Mouse (Mus musculus): Measurements from ENCODE around the gene Nr5a2.

Nr5a2 gene

DNA sequence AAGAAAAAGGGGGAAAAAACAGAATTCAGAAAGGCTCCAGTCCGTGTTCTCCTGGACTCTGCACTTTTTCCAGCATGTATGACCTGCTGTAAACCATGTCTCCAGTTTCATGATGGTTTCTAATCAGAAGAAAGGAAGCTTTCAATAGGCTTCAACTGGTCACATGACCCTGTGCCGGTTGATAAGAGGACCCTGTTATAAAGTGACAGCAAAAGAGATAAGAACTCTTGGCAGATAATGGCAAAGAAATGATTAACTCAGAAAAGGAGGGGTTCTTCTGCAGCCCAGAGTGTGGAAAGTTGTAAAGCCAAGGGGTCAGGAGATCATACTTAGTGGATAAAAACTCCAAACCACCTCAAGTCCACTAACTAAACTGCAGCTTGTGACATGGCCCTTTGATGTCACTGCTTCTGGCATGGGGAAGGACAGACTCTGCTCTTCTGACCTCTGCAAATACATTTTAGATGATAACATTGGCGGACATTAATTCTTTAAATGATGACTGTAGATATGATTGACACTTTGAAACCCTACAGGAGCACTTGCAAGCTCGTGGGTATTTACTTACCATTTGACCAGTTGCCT, at the start of gene Nr5a2:
Gene Nr5a2 (minus strand): TSS at position 21 of the 585 bp plus-strand sequence.
- no peak for DNase-seq (ENCODE audit: low spot score)

DNA sequence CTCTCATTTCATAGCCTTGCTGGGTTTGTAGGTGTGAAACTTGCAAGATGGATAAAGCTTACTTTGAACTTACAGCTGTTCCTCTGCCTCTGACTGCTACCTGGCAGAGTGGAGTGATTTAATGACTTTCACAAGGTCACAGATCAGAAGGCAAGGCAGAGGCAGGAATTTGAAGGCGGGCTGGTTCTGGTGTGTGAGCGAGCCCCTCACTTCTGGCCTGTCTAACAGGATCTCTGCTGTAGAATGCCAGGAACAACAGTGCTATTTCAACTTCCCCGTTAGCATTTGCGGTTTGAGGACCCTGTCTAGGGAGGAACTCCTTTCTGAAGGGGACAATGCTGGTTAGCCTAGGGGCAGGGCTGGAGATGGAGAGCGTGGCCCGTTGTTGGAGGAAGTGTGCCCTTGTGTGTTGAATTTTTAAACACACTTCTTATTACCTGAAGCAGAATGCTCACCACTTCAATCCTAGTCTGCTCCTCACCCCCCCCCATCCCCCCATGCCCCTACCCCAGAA, 48.5 kb upstream of the Nr5a2 start:
- no peak for DNase-seq (ENCODE audit: low spot score)

DNA sequence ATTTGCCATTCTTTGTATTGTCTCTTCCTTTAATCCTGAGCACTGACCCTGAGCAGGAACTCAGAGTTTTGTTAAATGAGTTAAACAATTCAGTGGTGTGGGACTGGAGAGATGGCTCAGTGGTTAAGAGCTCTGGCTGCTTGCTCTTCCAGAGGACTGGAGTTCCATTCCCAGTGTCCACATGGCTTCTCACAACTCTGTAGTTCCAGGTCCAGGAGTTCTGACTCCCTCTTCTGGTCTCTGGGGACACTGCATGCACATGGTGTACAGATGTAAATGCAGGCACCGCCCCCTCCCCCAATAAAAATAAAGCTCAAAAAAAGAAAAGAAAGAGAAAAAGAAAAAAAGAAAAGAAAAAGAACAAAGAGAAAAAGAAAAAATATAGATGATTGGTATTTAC, 43.6 kb upstream of the Nr5a2 start:
- no peak for DNase-seq (ENCODE audit: low spot score)

DNA sequence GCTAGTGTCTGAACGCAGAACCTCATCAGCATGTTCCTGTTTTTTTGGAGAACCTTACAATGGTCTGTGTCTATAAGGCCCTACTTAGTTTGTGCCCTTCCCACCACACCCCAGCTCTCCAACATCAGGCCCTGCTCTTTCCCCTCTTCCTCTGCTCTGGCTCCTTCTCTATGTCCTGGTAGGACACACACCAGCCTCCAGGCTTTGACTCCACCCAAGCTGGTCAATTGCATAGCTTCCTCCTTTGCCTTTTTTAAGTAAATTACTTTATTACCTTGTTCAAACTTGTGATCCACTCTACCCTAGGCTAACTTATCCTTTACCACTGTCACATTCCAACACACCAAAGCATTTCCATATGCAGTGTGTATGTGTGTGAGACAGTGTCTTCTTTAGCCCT, 42.9 kb upstream of the Nr5a2 start:
- DNase-seq (ENCODE audit: low spot score) = no peak

DNA sequence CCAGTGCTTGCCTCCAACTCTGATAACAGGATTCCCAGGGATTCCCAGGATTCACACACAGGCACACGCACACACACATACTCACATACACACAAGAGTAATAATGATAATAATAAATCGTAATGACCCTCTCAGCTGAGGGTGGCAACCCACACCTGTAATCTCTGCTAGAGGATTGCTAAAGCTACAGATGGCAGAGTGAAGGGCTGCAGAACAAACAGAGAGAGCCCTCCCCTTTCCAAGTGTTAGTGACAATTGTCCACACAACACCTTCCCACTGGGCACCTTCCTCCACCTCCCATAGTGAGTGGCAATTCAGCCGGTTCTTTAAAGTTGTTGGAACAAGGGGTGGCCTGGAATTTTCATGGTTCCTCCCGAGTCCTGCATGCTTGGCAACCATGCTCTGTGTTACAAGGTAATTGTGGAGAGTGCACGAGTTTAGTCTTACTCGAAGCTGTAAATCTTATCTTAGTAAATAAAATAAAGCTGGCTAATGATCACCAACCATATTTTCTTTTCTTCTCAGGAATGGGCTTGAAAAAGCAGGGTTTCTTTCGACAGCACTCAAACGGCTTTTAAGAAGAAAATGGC, 31.6 kb upstream of the Nr5a2 start:
- no peak for DNase-seq (ENCODE audit: low spot score)

DNA sequence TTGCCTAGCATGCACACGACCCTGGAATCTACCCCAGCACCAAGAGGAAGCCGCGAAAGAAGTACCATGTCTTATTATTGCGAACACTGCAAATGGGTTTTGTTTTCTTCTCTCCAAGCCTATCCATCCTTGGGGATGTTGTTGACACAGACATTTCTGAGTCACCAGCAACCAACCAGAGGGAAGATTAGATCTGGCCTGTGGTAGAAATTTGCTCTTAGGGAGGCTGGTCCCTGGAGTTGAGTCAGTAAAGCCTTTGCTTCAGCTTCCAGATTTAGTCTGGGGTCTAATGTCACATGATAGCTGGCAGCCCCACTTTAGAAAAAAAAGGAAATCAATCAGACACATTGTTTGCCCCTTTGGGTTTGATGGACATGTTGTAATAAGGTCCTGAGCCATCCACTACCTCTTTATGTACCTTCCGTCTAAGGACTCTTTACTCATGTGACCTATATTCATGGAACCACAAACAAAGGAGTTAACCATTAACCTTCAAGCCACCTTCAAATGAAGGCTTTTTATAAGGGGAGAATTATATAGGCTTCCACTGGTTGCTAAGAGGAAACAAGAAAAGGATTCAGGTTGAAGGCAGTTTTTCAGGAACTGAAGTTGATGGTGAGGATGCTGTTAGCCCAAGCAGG, 20.1 kb upstream of the Nr5a2 start:
- no peak for DNase-seq (ENCODE audit: low spot score)

DNA sequence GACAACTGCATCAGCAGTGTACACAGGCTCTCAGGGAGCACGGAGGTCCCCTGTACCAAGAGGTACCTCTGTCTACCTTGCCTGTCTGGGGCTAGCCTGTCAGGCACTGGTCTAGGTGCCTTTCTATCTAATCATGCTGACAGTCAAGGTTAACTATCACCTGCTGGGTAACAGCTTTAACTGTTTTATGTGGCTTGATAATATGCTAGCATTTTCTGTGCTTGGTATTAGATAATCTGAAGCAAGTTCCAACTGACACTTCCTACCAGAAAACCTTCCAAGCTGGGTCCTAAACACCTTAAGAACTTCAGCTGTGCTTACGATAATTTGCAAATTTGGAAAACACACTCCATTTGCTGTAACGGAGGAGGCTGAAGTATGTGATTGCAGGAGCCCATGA, 17.6 kb upstream of the Nr5a2 start:
- no peak for DNase-seq (ENCODE audit: low spot score)

DNA sequence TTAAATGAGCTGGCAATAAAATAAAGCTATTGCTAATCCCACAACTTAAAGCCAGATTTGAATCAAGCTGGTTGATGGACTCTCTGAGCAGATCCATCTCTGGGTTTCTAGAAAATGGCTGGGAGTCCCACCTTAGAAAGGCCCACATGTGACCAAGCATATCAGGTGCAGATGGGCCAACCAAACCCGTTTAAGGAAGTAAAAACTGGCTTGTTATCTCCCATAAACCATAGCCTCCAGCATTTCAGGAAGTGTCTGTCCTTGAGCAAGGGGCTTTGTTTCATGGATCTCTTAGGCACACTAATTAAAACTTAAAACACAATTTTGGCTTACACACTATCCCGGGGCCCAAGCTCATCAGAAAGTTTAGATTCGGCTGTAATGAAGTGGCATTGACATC, 13.8 kb upstream of the Nr5a2 start:
- DNase-seq (ENCODE audit: low spot score) = no peak

DNA sequence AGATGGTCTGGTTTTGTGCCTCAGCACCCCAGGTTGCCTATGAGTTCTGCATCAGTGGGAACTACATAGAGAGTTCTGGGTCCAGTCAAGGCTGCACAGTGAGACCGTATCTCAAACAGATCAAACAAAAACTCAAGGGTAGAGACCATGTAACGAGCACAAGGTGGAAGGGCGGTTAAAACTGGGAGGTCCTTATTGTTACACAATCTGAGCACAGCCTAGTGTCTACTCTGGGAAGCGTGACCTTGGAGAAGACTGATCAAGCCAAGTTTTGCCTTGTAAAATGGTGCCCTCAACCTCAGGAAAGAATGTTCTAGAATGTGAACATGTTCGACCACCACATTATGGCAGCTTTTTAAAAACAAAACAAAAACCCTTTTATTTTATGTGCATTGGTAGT, 12.8 kb upstream of the Nr5a2 start:
- no peak for DNase-seq (ENCODE audit: low spot score)

DNA sequence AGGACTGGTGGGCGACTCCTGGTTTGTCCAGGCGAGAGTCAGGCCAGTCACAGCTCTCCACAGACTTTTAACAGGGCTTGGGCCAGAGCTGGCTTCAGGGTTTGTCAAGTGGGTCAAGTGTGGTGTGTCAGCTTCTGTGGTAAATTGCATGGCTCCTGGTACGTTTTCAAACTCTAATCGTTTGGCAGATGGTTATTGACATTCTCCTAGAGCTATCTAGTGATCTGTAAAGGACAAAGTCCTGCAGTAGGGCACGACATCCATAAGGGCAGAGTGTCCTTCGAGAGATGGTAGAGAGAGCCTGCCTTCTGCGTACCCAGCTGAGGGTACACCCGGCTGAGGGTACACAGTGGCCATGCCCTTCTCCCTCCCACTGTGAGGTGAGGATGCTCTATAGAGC, 10.7 kb upstream of the Nr5a2 start:
- no peak for DNase-seq (ENCODE audit: low spot score)

DNA sequence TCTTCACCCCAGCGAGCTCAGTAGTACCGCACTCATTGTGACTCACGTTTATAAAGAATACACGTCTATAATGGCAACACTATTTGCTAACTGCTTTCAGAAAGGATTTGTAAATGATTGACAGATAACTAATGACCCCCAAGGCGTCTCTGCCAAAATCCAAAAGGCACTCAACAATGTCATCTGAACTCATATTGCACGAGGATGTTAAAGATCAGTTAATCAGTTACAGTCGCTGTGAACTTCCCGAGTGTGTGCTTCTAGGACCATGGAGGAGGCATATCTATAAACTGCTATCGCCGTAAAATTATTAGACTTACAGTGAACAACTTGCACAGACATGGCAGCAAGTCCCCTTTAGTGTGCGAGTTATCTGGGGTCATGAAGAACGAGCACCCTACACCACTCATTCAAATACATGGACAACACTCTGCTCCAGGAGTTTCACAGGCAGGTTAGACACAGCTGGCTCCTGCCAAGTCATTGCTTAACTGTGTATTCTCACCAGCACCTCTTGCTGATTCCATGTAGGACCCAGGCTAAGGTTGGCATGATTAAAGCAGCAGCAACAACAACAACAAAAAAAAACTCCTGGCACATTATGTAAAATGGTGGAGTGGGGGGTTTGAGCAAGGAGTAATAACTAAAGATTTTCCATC, 6.6 kb upstream of the Nr5a2 start:
- DNase-seq (ENCODE audit: low spot score) = no peak

DNA sequence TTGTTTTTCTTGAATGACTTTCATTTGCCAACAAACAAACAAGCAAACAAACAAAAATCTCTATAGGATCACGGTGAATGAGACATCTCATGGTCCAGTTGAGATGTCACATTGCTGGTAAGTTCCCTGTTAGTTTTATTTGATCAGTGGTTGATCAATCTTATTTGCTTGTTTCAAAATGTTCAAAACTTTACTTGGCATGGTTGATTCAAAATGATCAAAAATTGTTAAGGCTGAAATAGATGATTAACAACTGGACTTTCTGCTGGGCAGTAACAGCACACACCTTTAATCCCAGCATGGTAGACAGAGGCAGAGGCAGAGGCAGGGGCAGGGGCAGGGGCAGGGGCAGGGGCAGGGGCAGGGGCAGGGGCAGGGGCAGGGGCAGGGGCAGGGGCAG, 757 bp downstream of the Nr5a2 start:
- DNase-seq (ENCODE audit: low spot score) = no peak

DNA sequence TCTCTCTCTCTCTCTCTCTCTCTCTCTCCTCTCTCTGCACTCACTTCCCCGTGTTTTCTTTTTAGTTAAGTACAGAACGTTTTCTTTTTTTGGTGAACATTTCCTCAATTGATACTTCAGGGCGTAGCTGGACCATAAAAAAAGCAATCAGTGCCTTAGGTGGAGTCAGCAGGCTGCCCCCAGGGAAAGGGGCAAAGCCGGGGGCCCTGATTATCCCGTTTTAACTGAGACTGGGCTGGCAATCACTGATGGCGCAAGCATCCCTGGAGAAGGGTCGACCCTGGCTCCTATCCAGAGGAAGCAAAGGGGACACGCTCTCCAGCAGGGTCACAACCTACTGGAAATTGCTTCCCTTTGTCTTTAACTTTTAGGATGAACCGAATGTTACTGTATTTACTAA, 1.6 kb downstream of the Nr5a2 start:
- peak; percentile 23 for DNase-seq (ENCODE audit: low spot score)

DNA sequence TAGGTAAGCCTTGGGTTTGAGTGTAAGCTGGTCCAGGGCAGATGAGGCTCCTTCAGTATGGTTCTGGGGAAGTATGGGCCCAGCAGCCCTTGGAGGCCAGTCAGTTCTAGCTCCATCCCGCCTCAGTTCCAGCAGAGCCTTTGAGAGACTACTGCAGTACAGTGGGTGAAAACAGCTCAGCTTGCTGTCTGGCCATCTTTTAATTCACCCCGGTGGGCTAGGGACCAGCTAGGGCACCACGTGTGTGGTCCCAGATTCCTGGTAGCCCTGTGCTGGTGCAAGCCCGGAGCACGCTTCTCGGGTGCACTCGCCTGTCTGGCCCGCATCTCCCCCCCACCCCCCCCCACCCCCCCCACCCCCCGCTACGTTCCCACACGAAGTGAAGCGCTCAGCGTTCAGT, 2.1 kb downstream of the Nr5a2 start:
- peak; percentile 55 for DNase-seq (ENCODE audit: low spot score)

DNA sequence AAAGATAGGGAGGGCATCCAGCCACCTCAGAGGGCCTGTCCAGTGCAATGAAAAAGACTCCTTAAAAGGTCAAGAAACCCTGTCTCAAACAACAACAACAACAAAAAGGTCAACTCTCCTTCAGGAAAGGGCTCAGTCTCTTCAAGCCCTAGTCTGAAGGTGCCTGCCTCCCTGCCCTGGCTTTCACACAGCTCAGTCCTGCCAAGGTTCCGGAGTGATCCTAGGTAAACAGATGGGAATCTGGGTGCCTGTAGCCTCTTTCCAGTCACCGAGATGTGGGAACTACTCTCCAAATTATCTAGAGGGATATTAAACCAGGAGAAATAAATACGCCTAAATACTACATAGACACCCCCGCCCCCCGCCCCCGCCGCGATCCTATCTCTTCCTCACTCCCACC, 2.6 kb downstream of the Nr5a2 start:
- no peak for DNase-seq (ENCODE audit: low spot score)

DNA sequence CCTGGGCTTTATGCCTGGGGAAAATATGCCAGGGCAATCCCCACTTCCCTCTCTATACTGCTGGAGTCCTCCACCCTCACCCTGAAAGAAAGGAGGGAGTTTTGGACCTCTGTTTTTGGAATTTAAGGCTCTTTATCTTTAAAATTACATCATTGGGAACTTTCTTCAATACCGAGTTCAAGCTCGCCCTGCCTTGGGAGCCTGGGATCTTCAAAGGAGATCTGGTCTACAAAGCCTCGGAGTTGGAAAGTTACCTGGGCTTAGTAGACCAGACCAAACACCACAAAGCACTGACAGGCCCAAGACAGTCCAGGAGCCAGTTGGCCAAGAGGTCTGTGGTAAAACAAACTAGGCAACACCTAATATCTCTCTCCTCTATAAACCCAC, 6.1 kb downstream of the Nr5a2 start:
- no peak for DNase-seq (ENCODE audit: low spot score)

DNA sequence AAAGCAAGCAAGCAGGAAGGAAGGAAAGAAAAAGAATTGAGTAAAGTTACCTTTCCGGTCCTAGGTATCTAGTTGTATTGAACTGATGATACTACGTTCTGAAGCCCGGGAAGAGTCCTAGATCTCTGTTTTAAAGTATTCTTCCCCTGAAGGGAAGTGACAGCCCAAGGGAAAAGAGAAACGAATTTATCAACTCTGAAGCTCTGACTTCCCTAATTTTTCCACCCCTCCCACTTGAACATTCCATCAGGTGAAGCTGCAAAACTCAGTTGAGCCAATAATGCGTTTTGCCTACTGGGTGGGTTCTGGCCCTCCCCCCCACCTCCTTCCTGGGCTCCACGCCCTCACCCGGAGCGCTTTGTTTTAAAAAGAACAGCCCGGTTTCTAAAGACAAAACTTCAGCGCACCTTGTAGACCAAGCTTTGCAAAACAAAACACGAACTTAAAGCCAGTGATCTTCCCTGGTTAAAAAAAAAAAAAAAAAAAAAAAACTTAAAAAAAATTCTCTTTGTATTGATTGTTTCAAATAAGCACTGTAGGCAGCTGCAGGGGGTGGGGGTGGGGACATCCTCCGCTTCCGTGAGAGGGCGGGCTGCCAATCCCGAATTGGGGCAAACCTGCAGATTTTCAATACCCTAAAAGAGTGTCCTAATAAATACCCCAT, 6.7 kb downstream of the Nr5a2 start:
- peak; percentile 36 for DNase-seq (ENCODE audit: low spot score)

DNA sequence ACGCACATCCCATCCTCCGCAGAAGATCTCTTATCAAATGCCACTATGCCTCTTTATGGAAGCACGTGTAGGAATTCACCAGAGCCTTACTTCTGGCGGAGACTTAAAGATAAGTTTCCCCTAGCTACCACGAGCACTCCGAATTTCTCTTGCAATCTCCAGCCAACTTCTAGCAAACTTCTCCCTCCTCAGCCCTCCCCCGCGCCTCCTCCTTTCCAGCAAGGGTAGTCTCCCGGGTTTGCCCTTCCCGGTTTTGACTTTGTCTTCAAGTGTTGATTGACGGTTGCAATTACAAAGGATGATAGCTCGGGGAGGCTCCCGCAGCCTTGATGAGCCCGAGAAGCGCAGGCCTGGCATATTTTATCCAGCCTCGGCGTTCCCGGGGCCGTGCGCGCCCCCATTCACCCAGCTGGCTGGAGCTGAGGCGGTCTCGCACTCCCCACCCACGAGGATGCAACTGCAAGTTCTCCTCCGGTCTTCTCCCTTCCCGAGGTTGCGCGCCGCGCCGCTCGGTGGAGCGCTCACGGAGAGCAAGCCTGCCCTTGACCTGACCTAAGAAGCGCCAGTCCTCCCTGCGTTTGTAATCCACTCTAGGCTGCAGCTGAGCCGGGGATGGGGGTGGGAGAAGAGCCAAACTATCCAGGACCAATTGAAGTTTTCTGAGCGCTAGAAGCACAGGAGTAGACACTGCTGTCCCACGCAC, 7.5 kb downstream of the Nr5a2 start:
- DNase-seq (ENCODE audit: low spot score) = peak; percentile 75

DNA sequence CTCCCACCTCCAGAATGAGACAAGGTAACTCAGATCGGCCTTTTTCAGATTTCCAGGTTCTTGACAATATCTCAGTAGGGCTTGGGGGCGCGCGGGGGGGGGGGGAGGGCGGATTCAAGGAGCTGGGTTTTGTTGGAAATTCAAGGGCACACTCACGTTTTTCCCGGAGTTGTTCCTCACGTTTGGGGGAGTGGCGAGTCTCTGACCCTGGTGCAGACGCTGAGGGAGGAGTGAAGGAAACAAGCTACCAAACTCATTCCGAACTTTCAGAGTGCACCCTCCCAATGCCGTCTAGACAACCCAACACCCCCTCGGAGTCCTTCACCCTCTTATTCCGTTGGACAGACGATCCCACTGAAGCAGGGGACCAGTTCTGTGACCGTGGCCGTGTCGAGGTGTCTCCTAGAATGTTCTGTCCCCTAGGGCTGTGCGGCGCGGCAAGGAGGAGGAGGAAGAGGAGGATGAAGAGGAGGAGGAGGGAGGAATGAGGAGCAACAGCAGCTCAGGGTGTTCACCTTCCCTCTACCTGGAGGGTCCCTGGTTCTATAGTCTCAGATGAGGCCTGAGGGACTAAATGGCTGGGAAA, 8.2 kb downstream of the Nr5a2 start:
- peak; percentile 61 for DNase-seq (ENCODE audit: low spot score)

DNA sequence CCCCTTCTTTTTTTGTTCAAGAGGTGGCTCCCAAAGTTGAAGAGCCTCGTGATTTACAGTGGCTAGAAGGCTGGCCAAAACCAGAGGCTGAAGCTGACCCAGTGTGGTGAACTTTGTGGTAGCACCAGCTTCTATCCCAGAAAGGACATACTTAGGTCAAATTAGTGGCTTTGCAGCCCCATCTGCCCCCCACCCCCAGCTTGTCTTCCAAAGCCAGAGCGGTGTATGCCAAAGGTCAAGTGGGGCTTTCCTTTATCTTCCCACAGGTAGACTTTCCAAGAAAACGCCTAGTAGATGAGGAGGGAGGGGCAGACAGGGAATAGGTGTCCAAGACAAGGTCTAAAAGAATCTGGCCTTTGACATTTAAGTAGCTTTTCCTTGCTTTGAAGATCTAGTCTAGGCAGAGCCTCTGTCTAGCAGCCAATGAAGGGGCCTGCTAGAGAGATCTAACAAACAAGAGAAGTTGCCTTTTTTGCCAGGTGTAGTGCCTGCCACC, 9.0 kb downstream of the Nr5a2 start:
- peak; percentile 23 for DNase-seq (ENCODE audit: low spot score)

DNA sequence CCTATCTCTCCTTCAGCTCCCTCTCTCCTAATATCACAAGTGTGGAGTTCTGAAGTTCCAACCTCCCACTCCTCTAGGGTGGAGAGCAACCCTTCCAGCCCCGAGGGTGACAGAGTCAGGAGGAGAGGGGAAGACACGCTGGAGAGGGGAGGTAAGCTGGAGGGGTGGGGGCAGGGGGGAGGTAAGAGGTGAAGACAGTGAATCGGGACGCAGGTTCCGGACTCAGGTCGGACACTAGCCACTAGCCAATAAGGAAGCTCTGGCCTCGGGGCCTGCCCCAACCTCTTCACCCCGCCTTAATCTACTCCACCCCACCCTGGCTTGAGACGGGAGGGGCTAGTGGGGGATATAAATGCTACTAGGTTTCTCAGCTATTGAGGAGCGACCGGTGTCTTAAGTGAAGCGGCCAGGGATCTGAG, 10.9 kb downstream of the Nr5a2 start:
- DNase-seq (ENCODE audit: low spot score) = peak; percentile 48

Measured in embryo, embryonic 10.5 days (tissue).